Mouse (Mus musculus) limb, embryonic 12.5 days (tissue): ENCODE measurements around the gene Bhmt. TPM values are rescaled to one million over a fixed set of nuclear protein-coding genes. Genes with fewer than 3 reads are reported as not detected.
A peak's percentile ranks its signal among the peaks of the same experiment; 100 is the strongest.

Source experiments
- ATAC-seq: fragments of 200-750 bp; cut with Nextera tagmentation; 2 replicates; pipeline ENCODE4 v1.8.0; 2017; ENCODE audit warnings: low read depth, moderate TSS enrichment; ENCODE audit not compliant: insufficient number of reproducible peaks, insufficient read depth, low FRiP score, low TSS enrichment
- H3K27ac ChIP-seq: fragments of 300-500 bp; sonication (generic); 2 replicates; pipeline ENCODE4 v1.5.1; 2016; ENCODE audit warnings: mild to moderate bottlenecking, moderate library complexity
- H3K27me3 ChIP-seq: fragments of 300-500 bp; sonication (generic); 2 replicates; pipeline ENCODE4 v1.6.1; 2016; ENCODE audit warnings: mild to moderate bottlenecking, moderate library complexity
- H3K36me3 ChIP-seq: fragments of 300-500 bp; sonication (generic); 2 replicates; pipeline ENCODE4 v1.6.1; 2016; ENCODE audit warnings: mild to moderate bottlenecking, moderate library complexity
- H3K4me1 ChIP-seq: fragments of 300-500 bp; sonication (generic); replicated peaks from 2 replicates; pipeline ENCODE4 v1.6.1; 2016
- H3K4me2 ChIP-seq: fragments of 300-500 bp; sonication (generic); 2 replicates; pipeline ENCODE4 v1.6.1; 2016; ENCODE audit warnings: mild to moderate bottlenecking, moderate library complexity
- H3K4me3 ChIP-seq: fragments of 300-500 bp; sonication (generic); replicated peaks from 2 replicates; pipeline ENCODE4 v1.5.1; 2016; ENCODE audit warnings: mild to moderate bottlenecking
- H3K9ac ChIP-seq: fragments of 300-500 bp; sonication (generic); replicated peaks from 2 replicates; pipeline ENCODE4 v1.6.1; 2016; ENCODE audit warnings: mild to moderate bottlenecking, moderate library complexity
- H3K9me3 ChIP-seq: fragments of 300-500 bp; sonication (generic); 2 replicates; pipeline ENCODE4 v1.6.1; 2016; ENCODE audit warnings: mild to moderate bottlenecking, moderate library complexity
- WGBS: fragments of 180-500 bp; shearing (Covaris S2); methylation state at CpG from one replicate; pipeline ENCODE4 v1.1.7; 2016; 5-methylcytosine and 5-hydroxymethylcytosine counted together
- polyA plus RNA-seq: library from polyadenylated mRNA; unstranded; fragments of >200 nt; fragmentation: Nextera tagmentation; extraction: Ambion mirVana; gene quantifications from 2 replicates; pipeline ENCODE4 v1.2.1, GENCODE M21; 2016

Bhmt gene
- polyA plus RNA-seq, 1 experiment from 2014 or later, result not detected

DNA sequence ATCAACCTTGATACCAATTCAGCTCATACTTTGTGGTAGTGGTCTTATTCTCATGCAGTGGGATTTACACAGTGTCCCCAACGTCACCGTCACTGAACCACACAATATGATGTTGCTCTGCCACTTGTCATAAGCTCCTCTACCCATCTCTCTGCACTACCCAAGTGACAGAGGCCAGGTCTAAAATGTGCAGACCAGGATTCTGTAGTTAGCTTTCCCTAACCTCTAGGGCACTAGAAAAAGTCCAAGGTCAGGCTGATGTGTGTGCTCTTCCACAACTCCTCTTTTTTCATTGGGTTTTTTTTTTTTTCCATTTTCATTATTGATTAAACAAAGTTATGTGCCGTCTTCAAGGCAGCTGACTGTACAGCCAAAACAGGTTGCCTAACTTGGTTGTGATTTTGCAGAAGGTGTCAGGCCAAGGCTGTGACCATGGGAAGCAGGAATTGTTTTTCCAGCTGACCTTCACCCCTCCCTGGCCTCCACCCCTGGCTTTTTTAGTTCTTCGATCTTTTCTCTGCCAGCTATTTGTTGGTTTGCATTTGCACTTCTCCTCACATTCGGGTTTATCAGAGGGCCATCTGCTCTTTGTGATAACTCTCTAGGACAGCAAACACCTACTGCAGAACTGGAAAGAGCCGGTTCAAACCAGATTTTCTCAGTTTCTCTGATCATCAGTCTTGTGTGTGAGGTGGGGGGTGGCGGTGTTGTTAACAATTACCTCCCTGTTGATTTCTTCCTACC, 10.8 kb upstream of the Bhmt start:
- no peaks in the 10 kb centered on the region for H3K4me1 ChIP-seq
- H3K27ac ChIP-seq, result no peak overlapping the region
- no peak overlapping the region for H3K4me2 ChIP-seq
- H3K4me3 ChIP-seq, result no peak overlapping the region
- no peaks in the 10 kb centered on the region for H3K36me3 ChIP-seq
- no peaks in the 10 kb centered on the region for H3K9me3 ChIP-seq
- no peak for ATAC-seq
- no peak overlapping the region for H3K9ac ChIP-seq
- WGBS, result 82% methylated on average over 7 of the region's 7 CpGs
- H3K27me3 ChIP-seq, result no peaks in the 10 kb centered on the region

DNA sequence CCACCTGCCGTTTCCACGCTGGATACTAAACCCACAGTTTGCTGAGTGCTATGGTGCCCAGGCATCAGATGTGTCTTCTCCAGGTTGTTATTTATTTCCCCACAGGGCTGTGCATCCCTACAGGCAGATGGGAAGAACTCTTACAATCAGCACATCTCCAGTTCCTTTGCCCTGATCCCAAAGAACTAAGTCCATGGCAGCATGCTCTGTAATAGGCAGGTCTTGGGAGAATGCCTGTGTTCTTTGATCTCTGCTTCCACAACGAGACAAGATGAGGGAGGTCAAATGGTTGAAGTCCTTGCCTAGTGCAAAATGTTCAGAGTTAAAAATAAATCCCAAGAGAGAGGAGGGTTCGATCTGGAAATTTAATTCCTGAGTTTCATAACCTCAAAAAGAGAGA, 1.9 kb upstream of the Bhmt start:
- Histone ChIP-seq H3K9ac (no peak overlapping the region), H3K27me3 (no peaks in the 10 kb centered on the region), H3K27ac (no peak overlapping the region), H3K4me3 (no peak overlapping the region), H3K36me3 (no peaks in the 10 kb centered on the region), H3K4me1 (no peaks in the 10 kb centered on the region), H3K9me3 (no peaks in the 10 kb centered on the region), H3K4me2 (no peak overlapping the region)
- WGBS, result 58% methylated on average over 4 of the region's 4 CpGs
- ATAC-seq, result no peak

DNA sequence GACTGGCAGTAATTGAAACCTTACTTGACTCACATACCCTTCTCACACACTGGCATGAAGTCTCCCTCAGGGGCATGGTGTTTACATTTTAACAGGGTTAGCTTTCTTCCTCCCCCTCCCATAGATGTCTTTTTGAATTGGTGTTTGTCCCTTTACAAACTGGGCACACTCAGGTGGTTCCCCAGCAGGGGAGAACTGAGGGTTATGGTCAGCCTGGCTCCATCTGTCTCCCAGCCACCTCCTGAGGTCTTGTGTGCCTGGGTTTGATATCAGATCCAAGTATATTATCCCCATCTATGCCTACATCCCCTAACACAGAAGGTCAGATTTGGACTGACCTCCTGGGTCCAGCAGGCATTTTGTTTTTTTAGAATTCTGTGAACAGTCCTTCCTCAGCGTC, 1.2 kb downstream of the Bhmt start:
- Histone ChIP-seq H3K36me3 (no peaks in the 10 kb centered on the region), H3K9me3 (no peaks in the 10 kb centered on the region), H3K9ac (no peak overlapping the region), H3K4me2 (no peak overlapping the region), H3K4me1 (no peaks in the 10 kb centered on the region), H3K4me3 (no peak overlapping the region), H3K27ac (no peak overlapping the region), H3K27me3 (no peaks in the 10 kb centered on the region)
- ATAC-seq, result no peak
- 76% methylated on average over 1 of the region's 1 CpGs for WGBS

DNA sequence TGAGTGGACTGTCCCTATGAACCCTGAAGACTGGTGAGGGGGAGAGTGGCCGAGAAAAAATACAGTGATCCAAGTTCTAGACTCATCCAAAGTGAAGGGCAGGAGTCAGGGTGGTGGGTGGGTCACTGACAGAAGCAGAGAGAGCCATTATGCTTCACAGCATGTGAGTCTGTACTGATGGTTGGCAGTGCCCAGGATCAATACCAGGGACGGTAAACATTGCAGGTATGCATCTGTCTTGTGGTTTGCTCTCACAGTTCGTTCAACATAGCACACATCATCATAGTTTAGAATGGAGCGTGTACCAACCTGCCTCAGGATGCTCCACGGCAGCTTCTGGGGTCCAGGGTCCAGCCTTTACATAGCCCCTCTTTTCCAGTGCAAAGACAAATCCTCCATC, 4.8 kb downstream of the Bhmt start:
- ATAC-seq, result no peak
- Histone ChIP-seq H3K4me2 (no peak overlapping the region), H3K27ac (no peak overlapping the region), H3K36me3 (no peaks in the 10 kb centered on the region), H3K9ac (no peak overlapping the region), H3K4me3 (no peak overlapping the region), H3K9me3 (no peaks in the 10 kb centered on the region), H3K27me3 (no peaks in the 10 kb centered on the region), H3K4me1 (peaks cover 8% of the 10 kb centered on the region)
- WGBS, result 80% methylated on average over 5 of the region's 5 CpGs

DNA sequence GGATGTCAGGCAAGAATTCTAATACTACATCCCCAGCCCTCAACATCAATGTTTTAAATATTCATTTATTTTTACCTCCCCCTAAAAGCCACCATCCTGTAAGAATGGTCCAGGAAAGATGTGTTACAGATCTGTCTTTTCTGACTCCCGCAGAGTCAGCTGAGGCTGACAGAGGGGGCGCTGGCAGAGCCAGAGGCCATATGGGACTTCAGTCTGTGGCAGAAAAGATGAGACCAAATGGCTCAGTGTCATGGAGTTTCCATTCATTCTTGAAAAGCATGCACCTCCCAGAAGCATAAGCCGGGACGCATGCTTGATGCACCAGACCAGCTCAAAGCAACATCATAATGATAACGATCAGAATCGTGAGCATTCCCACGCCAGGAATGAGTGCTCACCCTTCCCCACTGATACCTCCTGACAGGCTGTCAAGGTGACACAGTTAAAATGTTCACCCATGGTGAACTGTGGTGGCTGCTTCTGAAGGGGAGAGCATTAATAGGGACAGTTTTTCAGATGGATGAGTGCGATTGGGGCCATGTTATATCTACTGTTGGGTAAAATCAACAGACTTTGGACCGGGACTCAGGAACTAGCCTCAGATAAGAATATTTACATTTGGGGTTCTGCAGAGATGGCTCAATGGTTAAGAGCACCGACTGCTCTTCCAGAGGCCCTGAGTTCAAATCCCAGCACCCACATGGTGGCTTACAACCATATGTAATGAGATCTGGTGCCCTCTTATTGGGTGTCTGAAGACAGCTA, 6.6 kb downstream of the Bhmt start:
- no peaks in the 10 kb centered on the region for H3K27me3 ChIP-seq
- no peak overlapping the region for H3K4me3 ChIP-seq
- H3K4me1 ChIP-seq, result peaks cover 8% of the 10 kb centered on the region
- no peak overlapping the region for H3K9ac ChIP-seq
- WGBS, result 84% methylated on average over 10 of the region's 10 CpGs
- H3K4me2 ChIP-seq, result no peak overlapping the region
- no peaks in the 10 kb centered on the region for H3K9me3 ChIP-seq
- ATAC-seq, result no peak
- H3K27ac ChIP-seq, result no peak overlapping the region
- H3K36me3 ChIP-seq, result no peaks in the 10 kb centered on the region

DNA sequence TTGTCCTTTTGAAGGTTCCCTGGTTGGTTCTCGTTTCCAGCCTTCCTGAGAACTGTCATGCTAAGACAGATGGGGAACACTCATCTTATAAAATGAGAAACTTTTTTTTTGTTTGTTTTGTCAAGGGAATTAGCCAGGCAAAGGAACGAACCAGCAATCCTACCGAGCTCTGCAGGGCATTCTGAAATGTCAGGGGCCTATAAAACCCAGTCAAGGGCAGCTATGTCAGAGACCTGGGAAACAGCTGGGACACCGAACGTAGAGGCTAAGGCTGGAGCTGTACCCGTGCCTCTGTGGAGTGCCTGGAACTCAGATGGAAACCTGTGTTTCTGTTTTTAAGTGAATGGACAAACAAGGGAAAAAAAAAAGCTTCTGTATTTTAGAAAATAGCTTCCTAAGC, 8.9 kb downstream of the Bhmt start:
- ATAC-seq, result no peak
- Histone ChIP-seq H3K4me3 (no peak overlapping the region), H3K27ac (no peak overlapping the region; the same call in 1 of the 2 replicates), H3K4me1 (peaks cover 8% of the 10 kb centered on the region), H3K9ac (no peak overlapping the region), H3K27me3 (no peaks in the 10 kb centered on the region), H3K36me3 (no peaks in the 10 kb centered on the region), H3K4me2 (no peak overlapping the region), H3K9me3 (no peaks in the 10 kb centered on the region)
- WGBS, result 11% methylated on average over 6 of the region's 6 CpGs

DNA sequence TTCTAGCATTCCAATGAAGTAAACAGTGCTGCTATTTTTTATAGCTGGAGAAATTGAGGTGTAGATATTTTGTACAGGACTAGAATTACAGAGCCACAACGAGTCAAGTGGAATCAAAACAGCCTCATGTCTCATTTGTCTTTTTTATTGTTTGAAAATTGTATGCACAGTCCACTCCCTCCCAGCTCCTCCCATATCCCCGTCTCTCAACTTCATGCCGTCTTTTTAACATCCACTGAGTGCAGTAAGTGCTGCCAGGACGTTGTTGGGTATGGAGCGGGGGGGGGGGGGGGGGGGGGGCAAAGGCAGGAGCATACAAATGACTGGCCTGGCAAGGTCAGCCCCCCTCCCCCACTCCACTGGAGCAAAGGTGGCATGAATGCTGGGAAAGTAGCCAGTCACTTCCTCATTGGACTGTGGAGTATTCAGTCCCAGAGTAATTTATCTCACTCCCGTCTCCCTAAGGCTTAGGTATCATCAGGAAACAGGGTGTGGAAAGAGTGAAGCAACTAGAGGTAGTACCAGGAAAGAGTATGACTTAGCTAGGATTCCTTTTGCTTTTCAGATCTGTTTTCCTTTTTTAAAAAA, 23.3 kb downstream of the Bhmt start:
- H3K9ac ChIP-seq, result no peak overlapping the region
- H3K4me2 ChIP-seq, result no peak overlapping the region
- H3K4me3 ChIP-seq, result no peak overlapping the region
- no peaks in the 10 kb centered on the region for H3K27me3 ChIP-seq
- H3K36me3 ChIP-seq, result no peaks in the 10 kb centered on the region
- WGBS, result 52% methylated on average over 5 of the region's 6 CpGs
- H3K27ac ChIP-seq, result no peak overlapping the region
- no peaks in the 10 kb centered on the region for H3K9me3 ChIP-seq
- no peak for ATAC-seq
- 0 out of 2 replicates have a peak, but pooled peaks cover 4% of the 10 kb centered on the region for H3K4me1 ChIP-seq

DNA sequence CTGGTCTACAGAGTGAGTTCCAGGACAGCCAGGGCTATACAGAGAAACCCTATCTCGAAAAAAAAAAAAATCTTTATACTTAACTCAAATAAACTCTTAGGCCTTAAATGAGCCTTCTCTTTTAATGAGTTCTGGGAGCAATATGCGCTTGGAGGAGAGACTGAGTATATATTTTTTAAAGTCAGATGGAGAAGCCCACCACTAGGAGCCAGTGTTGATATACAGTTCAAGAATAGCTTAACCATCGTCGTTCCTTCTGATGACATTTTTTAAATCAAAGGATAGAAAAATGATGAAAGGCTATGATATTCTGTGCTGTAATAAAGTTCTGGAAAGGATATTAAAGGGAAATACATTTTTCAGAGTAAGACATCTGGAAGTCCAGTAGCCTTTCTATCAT, 24.0 kb downstream of the Bhmt start:
- no peak overlapping the region for H3K4me2 ChIP-seq
- no peak overlapping the region for H3K4me3 ChIP-seq
- ATAC-seq, result no peak
- 0 out of 2 replicates have a peak, but pooled peaks cover 4% of the 10 kb centered on the region for H3K4me1 ChIP-seq
- H3K27ac ChIP-seq, result no peak overlapping the region
- H3K27me3 ChIP-seq, result no peaks in the 10 kb centered on the region
- no peaks in the 10 kb centered on the region for H3K36me3 ChIP-seq
- H3K9ac ChIP-seq, result no peak overlapping the region
- H3K9me3 ChIP-seq, result no peaks in the 10 kb centered on the region
- 83% methylated on average over 4 of the region's 4 CpGs for WGBS

DNA sequence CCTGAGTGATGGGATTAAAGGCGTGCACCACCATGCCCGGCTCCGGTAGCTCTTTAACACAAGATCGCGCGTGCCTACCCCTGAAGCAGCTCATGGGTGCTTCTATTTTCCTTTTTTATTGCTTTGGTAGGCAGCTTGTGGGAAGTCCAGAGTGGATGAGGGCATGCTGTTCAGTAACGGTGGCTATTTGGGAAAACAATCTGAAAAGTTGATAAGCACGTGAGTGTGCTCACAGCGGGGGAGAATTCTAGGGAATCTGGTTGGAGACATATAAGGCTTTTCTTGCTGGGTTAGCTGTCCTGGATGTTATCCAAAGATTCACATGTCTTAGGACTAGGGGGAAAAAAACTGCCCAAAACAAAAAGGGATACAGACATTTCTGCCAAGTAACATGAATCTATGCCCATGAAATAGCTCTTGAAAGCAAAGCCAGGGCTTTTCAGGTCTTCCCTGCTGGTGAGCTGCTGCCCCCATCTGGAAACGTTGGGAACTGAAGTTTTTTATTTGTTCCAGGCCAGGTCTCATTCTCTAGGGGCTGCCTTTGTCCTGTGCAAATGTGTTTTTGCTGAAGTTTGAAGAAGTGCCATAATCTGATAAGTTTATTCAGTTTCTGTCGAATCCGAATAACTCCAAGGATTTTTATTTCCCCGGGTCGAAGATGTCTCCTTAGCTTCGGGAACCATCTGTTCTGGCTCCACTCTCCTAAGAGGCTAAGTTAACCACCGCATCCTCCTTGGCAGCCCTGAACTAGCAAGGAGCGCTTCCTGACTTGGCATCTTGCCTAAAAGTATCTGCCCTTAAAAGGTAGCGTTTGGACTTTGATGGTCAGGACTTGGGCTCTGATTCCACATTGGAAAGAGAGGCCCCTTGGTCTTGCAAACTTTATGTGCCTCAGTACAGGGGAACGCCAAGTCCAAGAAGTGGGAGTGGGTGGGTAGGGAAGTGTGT, 24.8 kb downstream of the Bhmt start:
- Histone ChIP-seq H3K27me3 (no peaks in the 10 kb centered on the region), H3K9me3 (no peaks in the 10 kb centered on the region), H3K4me1 (0 out of 2 replicates have a peak, but pooled peaks cover 4% of the 10 kb centered on the region), H3K9ac (no peak overlapping the region), H3K4me2 (no peak overlapping the region), H3K4me3 (no peak overlapping the region), H3K27ac (no peak overlapping the region), H3K36me3 (no peaks in the 10 kb centered on the region)
- ATAC-seq, result 0 out of 2 replicates have a peak, but pooled peaks have one; percentile 49
- WGBS, result 57% methylated on average over 19 of the region's 19 CpGs

DNA sequence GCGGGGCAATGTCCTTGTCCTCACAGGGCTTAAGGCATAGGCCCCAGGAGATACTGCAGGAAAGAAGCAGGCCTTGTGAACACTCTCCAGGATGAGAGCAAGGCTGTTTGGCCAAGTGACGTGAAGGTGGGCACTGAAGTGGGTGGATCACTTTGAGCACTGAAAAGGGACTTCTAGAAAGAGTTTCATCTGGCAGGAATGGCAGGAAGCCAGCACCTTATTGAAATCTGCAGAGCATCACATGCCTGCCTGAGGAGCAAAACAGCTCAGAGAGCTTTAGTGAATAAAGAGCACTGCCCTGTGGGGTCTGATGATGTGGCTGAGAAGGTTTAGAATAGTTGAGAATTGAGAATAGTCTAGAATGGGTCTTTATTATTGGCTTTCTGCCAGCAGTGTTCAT, 29.3 kb downstream of the Bhmt start:
- no peak overlapping the region for H3K9ac ChIP-seq
- H3K27me3 ChIP-seq, result no peaks in the 10 kb centered on the region
- 80% methylated on average over 2 of the region's 2 CpGs for WGBS
- no peak overlapping the region for H3K4me2 ChIP-seq
- no peak for ATAC-seq
- no peaks in the 10 kb centered on the region for H3K9me3 ChIP-seq
- no peaks in the 10 kb centered on the region for H3K36me3 ChIP-seq
- H3K4me1 ChIP-seq, result 0 out of 2 replicates have a peak, but pooled peaks cover 4% of the 10 kb centered on the region
- H3K4me3 ChIP-seq, result no peak overlapping the region
- no peak overlapping the region for H3K27ac ChIP-seq
